Mouse (Mus musculus) bone marrow, adult 2 months (tissue): ENCODE results near the gene Bcl2. TPM values are rescaled to one million over a fixed set of nuclear protein-coding genes. Genes with fewer than 3 reads are reported as not detected.
"Not testable (repeated sequence)": the region's sequence is repeated elsewhere in the genome, so short reads cannot be mapped to it uniquely, and the experiment has no call there.

Experiments used
- H3K27ac ChIP-seq: fragments of 200-500 bp; 2 replicates; pipeline ENCODE4 v1.5.1; 2012; ENCODE audit warnings: low read depth, mild to moderate bottlenecking, control low read depth, inconsistent platforms, low read length; ENCODE audit not compliant: control insufficient read depth, poor library complexity, insufficient read depth
- H3K4me1 ChIP-seq: fragments of 200-500 bp; 2 replicates; pipeline ENCODE4 v1.6.1; 2011; ENCODE audit warnings: low read length; ENCODE audit not compliant: control insufficient read depth, insufficient read depth
- H3K4me3 ChIP-seq: fragments of 200-500 bp; replicated peaks from 2 replicates; pipeline ENCODE3; 2011; ENCODE audit warnings: mild to moderate bottlenecking, low read depth, low read length, control low read depth; ENCODE audit not compliant: control insufficient read depth
- CTCF ChIP-seq: fragments of 200-500 bp; IDR thresholded peaks from 2 replicates; pipeline ENCODE4 v1.5.1; 2011; ENCODE audit warnings: low read length, control low read depth; ENCODE audit not compliant: control insufficient read depth, insufficient read depth
- POLR2A ChIP-seq: fragments of 200-500 bp; IDR thresholded peaks from 2 replicates; pipeline ENCODE4 v1.6.1; 2011; ENCODE audit warnings: low read depth, mild to moderate bottlenecking, control low read depth, low read length, borderline replicate concordance; ENCODE audit not compliant: control insufficient read depth
- WGBS: fragments of 180-500 bp; shearing (Covaris S2); methylation state at CpG from one replicate; pipeline ENCODE4 v1.1.7; 2018; 5-methylcytosine and 5-hydroxymethylcytosine counted together
- polyA plus RNA-seq: library from polyadenylated mRNA; stranded (reverse); fragments of >200 nt; gene quantifications from 2 replicates; pipeline ENCODE4 v1.2.4, GENCODE M21; 2011; ENCODE audit warnings: low replicate concordance; ENCODE audit not compliant: missing spikeins, insufficient read depth, insufficient read length

The Bcl2 gene
- polyA plus RNA-seq, 1 experiment: 14.4 TPM

DNA sequence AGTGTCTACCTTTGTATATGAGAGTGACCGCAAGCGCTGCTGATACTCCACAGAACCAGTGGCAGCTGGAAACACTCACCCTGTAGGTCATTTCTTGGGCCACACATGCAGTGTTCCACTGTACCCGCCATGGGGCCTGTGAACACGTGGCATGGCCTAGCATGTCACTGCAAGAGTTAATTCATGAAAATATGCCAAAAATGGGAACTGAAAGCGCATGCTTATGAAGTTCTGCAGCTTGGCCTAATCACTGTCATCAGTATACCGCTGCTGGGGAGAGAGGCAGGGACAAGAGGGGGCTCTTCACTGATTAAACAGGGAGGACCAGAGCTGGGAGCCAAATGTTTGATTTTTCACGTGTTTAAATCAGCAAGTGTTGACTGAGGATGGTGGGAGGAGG lies 161.2 kb downstream of the Bcl2 start:
- TF ChIP-seq POLR2A (no peak), CTCF (no peak)
- Histone ChIP-seq H3K27ac (no peak overlapping the region), H3K4me3 (no peak overlapping the region), H3K4me1 (peaks cover 9% of the 10 kb centered on the region)
- 39% methylated on average over 7 of the region's 7 CpGs for WGBS

DNA sequence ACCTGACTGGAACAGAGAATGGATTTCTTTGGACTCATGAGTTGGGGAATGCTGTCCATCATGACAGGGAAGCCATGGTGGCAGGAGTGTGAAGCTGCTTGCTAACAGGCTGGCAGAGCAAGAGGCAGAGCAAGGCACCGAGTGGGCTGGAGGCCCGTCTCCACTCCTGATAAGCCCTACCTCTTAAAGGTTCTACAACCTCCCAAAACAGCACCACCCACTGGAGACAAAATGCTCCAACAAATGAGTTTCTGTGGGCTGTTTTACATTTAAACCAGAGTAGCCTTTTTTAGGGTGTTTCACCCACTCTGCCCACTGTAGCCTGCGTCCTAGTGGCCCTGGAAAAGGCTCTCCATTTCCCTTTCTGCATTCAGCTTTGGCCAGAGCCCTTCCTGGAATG lies 163.5 kb downstream of the Bcl2 start:
- Histone ChIP-seq H3K4me3 (no peak overlapping the region), H3K27ac (no peak overlapping the region), H3K4me1 (peaks cover 10% of the 10 kb centered on the region)
- TF ChIP-seq CTCF (no peak), POLR2A (no peak)
- WGBS: 53% methylated on average over 3 of the region's 3 CpGs

DNA sequence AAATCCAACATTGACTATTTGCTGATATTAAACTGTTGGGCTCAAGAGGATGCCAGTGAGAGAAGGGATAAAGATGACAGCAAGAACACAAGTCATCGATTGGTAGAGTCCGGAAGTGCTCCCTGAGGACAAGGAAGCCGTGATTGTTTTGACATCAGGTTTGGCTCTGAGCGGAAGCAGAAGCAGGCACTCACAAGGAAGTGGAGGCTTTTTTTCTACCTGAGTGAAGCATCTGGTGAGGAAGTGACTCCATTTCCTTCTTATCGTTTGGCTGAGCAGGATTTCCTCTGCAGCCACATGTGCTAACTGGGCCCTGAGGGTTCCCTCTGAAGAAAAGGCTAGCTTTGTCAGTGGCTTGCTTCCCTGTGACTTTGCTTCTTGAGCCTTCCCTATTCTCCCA lies 165.0 kb downstream of the Bcl2 start:
- Histone ChIP-seq H3K4me1 (peaks cover 9% of the 10 kb centered on the region), H3K4me3 (no peak overlapping the region), H3K27ac (peak overlapping the region; percentile 56)
- WGBS: 11% methylated on average over 5 of the region's 5 CpGs
- TF ChIP-seq CTCF: no peak
- TF ChIP-seq POLR2A: no peak

DNA sequence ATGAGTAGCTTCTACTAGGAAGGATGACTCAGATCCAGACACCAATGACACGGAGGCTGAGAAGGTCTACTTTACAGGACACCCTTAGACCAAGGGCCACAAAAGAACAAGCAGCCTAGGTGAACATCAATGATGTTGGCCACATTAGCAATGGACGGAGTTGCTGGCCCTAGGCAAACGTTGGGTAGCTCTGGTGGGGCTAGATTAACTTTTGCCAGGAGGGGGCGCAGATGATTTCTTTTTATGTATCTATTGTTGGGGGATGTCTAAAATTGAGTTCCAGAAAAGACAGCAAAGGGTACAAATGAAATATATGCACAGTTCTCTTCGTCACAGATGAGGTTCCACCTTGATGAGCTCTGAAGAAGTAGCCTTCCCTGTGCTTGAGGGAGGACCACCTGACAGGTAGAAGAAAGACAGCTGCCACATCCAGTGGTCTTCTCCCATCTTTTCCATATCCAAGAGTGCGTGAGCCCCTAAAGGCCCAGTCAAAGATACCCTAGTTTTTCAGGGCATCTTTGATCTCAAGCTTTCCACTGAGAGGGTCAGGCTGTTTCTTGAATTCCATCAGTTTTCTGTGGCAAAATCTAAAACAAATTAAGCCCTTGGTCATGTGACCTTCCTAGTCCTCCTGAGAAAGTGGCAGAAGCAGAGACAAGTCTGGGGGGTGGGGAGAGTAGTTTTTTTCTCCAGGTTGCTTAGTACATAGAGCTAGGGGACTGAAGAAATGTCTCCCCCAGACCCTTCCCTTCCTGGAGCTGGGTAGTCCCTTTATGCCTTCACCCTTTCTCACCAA lies 169.1 kb downstream of the Bcl2 start:
- WGBS: 42% methylated on average over 6 of the region's 6 CpGs
- no peak for TF ChIP-seq POLR2A
- TF ChIP-seq CTCF: peak; percentile 5; the same call in 1 of the 2 replicates
- H3K4me3 ChIP-seq: no peak overlapping the region
- no peak overlapping the region for H3K27ac ChIP-seq
- peaks cover 6% of the 10 kb centered on the region for H3K4me1 ChIP-seq

DNA sequence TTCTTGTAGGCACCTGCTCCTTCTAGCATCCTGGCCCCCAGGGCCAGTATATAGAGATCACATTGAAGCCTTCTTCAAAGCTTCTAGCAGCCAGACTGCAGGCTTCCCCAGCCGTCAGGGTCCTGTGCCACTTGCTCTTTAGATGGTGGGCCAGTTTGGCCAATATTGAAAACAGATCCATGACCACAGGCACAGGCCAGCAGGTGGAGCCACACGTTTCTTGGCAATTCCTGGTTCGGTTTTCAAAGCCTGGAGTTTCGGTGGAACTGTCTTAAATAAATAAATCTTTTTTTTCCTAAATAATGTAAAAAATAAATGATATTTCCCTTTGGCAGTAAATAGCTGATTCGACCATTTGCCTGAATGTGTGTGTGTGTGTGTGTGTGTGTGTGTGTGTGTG lies 171.3 kb downstream of the Bcl2 start:
- Histone ChIP-seq H3K27ac (no peak overlapping the region), H3K4me1 (peaks cover under 1% of the 10 kb centered on the region), H3K4me3 (no peak overlapping the region)
- TF ChIP-seq POLR2A: no peak
- peak; percentile 46; the same call in 1 of the 2 replicates for TF ChIP-seq CTCF
- WGBS: 62% methylated on average over 5 of the region's 5 CpGs

DNA sequence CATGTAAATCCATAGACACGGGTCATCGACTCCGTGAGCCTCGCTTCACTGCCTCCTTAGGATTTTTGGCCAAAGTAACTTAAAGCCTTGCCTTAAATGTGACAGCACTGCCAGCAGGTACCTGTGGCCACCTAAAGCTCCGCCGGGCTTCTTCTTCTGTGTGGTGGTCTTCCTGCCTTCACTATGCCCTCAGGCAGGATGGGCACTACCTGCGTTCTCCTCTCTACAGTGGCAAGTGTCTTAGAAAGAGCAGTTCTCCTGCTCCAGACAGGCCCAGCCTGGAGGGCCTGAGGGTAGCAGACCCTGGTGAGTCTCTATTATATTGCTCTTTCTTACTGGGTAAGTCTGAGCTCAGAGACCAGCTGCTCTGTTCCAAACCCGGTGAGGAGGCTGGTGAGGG lies 172.2 kb downstream of the Bcl2 start:
- Histone ChIP-seq H3K4me1 (no peaks in the 10 kb centered on the region), H3K27ac (no peak overlapping the region), H3K4me3 (no peak overlapping the region)
- TF ChIP-seq POLR2A (no peak), CTCF (no peak)
- WGBS: 84% methylated on average over 8 of the region's 8 CpGs

DNA sequence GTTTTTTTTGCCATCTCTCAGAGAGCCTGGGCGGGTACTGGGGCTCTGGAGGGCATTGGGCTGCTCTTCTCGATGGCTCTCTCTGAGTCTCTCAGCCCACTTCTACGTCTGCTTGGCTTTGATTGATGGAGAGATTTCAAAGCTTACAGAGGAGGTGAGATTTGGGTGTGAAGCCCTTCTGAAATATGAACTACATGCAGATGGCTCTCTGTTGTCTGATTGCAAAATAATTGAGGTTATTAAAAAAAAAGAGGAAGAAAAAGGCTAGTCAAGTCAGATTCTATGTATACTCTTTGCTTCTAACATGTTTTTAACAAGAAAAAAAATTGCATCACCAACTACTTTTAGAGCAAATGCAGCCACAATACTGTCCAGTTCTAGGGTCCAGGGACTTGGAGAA lies 173.9 kb downstream of the Bcl2 start:
- Histone ChIP-seq H3K27ac (no peak overlapping the region), H3K4me1 (no peaks in the 10 kb centered on the region), H3K4me3 (no peak overlapping the region)
- TF ChIP-seq POLR2A (no peak), CTCF (no peak)
- WGBS: 30% methylated on average over 3 of the region's 3 CpGs

DNA sequence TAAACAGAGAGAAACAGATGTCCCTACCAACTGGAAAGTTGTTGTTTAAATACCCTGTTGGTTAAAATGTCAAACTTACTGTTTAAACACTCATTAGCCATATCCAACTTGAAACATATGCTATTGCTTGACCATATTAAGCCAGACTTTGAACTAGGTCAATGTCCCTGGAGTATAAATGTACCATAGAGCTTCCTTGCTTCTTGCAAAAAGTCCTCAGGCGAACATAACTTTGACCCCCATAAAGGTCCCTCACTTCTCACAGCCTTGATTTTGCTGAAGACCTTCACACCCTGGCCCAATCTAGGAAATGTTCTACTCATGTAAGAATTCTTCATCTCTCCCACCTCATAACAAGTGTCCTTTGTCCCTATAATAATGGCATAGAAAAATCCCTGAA lies 175.0 kb downstream of the Bcl2 start:
- Histone ChIP-seq H3K4me1 (no peaks in the 10 kb centered on the region), H3K4me3 (no peak overlapping the region), H3K27ac (no peak overlapping the region)
- TF ChIP-seq POLR2A (no peak), CTCF (no peak)
- 80% methylated on average over 1 of the region's 1 CpGs for WGBS

DNA sequence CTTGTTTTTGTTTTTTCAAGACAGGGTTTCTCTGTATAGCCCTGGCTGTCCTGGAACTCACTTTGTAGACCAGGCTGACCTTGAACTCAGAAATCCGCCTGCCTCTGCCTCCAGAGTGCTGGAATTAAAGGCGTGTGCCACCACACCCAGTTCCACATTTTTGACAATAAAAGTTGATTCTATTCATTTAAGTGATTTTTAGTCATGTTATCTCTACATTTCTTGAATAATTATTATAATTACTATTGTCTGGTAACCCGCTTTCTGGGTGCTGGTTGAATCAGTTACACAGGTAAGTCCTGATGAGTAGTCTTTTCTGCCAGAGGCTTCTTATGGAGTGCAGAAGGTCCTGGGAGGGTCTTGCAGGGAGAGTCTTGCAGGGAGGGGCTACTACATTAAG lies 179.2 kb downstream of the Bcl2 start:
- not testable (repeated sequence) for H3K4me3 ChIP-seq, H3K4me1 ChIP-seq, H3K27ac ChIP-seq
- WGBS: 80% methylated on average over 3 of the region's 3 CpGs
